Mouse (Mus musculus): ENCODE results near the gene Xrcc5.

The Xrcc5 gene

DNA sequence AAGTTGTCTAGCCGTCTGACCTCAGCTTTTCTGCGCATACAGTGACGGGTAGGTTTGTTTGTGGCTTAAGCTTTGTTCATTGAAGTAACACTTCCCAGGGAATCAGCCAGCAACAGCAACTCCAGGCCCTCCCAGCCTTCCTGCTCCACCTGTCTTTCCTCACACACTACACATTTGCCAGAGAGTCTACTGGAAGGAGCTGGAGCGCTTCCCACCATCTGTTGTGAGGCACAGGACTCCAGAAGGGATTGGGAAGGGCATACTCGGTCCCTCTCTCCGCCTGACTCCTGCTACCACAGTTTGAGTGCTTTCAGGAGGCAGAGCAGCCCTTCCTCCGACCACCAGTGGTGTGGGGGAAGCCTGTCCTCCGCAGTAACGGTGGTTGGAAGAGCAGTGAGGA, 93.4 kb downstream of the Xrcc5 start:
- DNase-seq = no peak

DNA sequence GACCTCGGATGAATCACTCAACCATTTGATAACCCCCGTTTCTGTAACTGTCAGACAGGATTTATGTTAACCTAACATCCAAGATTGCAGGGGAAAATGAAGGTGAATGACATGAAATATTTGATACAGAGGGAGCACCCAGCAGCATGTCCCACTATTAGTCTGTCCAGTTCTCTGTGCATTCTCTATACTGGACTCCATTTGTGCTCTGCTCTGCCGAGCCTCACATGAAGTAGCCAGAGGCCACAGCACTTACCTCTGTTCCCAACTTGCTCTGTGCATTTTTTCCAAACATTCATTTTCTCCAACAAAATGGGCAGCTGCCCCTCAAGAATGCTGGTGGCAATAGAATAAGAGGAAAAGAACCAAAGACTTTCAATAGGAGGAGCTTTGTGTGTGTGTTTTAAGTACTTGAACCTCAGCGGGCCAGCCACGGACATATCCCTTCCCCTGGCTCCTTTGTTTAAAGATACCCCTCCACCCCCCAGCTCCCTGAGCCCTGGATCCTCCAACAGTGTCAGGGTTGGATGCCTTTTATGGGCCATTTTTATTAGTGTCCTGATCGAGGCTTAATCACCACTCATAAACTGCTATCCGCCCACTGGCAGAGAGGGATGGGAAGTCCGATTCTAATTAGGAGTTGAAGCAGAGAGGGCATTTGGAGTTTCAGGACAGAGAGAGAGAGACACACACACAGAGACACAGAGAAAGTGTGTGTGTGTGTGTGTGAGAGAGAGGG, 94.3 kb downstream of the Xrcc5 start:
- DNase-seq = peak in 1 of 2 experiments; percentile 31

DNA sequence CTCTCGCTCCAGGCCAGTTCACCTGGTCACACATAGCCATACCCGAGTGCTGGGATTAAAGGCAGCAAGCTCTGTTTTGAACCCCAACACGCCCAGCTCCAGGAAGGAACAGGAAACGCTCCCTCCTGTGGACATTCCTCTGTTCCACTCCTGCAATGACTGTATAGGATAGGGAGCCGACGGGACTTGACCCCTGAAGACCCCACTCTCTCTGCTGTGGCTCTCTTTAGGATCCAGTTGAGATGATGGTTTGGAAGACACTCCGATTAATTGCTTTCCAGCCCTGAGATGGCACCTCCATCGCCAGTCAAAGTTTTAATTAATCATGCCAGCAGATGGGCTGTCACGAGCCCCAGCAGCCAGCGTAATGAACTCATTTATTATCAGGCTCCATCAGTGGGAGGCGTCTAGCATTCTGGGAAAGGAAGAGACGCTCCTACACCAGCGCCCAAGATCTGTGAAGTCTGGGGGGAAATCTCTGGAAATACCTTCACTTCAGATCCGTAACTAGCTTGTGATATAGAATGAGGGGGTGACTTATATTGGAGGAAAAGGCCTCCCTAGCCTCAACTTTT, 99.4 kb downstream of the Xrcc5 start:
- DNase-seq = no peak

DNA sequence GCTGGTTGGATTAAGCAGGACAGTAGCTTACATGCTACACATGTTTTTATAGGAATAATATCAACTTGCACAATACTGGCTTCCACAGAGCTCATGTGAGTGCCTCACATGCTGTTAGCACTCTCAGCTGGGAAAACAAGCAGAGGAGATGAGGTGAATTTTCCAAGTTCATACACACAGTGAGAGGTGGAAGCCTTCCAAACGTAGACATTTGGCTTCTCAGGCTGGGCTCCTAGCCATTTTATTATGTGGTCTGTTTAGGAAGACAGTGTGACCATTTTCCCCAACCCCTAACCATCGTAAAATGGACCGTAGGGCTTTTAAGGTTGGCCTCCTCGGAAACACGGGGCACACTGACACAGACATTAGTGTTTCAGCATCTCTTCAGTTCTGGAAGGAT, 102.7 kb downstream of the Xrcc5 start:
- no peak for DNase-seq

DNA sequence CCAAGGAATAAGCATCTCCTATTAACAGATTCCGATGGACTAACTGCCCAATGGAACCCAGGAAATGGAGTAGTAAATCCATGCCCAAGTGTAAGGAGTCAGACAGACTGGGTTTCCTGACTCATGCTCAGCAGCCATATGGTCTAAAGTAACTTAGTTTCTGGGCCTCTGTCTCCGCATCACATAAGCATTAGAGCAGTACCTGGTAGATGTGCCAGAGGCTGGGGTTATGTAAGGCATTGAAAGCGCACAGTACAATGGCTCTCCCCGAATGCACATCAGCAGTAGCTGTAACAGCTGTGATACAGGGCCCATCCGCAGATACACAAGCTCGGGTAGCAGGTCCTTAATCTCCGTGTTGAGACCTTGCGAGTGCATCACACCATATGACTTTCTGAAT, 103.9 kb downstream of the Xrcc5 start:
- no peak for DNase-seq

DNA sequence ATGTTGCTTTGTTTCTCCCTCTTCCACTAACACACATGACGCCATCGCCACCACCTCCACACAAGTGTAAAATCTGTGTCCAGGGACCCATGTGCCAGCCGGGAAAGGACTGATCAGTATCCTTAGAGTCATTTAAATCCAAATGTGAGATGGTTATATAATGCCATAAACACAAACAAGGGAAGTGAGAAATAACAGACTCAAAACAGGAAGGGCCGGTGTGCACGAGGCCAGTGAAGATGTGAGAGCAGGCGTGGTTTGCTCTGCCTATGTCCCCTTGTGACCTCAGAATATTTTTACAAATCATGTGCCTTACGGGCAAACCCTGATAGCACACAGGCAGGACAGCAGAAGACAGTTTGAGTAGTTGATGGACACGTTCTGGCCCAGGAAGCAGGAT, 106.0 kb downstream of the Xrcc5 start:
- no peak for DNase-seq

DNA sequence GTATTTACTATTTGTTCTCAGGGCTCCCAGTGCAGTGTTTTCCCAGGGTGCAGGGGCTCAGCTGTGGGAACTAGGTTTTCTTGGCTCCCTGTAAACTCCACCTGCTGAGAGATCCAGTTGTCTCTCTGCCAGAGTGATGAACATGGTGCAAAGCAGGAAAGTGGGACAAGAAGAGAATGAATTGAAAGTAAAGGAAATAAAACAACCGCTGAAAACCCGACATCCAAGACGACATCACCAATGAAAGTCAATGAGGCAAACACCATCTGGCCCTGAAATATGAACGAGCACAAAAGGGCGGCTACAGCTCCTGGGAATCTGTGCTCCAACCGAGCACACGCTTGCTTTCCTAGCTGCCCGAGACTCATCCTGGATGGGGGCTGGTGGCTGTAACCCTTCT, 106.9 kb downstream of the Xrcc5 start:
- DNase-seq = no peak

DNA sequence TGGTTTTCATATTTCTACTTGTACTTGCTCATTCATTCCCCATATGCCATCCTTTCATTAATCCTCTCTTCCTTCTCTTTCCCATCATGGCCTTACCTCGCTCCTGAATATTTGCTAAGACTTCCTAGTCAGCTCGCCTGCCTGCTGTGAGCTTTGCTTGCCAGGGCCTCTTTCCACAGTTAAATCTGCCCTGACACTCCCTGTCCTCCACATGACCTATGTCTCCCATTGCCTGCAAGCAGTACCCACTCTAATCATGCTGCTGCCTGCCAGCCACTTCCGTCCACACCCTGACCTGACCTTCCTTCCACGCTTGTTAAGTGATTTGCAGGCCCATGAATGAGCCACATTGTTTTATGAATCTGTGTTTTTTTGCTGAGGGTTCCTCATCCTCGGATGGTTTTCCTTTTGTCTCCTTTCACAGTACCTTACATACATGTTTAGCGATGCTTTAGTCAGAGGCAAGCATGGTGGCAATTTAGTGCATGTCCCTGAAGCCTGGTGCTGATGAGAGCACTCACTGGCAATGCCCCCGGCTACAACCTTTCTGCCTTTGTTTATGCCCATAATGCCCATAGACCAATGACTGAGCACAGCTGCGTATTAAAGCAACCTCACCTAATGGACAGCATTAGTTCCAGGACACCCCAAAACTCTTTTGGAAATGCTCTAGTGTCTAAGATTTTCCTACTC, 107.5 kb downstream of the Xrcc5 start:
- no peak for DNase-seq

DNA sequence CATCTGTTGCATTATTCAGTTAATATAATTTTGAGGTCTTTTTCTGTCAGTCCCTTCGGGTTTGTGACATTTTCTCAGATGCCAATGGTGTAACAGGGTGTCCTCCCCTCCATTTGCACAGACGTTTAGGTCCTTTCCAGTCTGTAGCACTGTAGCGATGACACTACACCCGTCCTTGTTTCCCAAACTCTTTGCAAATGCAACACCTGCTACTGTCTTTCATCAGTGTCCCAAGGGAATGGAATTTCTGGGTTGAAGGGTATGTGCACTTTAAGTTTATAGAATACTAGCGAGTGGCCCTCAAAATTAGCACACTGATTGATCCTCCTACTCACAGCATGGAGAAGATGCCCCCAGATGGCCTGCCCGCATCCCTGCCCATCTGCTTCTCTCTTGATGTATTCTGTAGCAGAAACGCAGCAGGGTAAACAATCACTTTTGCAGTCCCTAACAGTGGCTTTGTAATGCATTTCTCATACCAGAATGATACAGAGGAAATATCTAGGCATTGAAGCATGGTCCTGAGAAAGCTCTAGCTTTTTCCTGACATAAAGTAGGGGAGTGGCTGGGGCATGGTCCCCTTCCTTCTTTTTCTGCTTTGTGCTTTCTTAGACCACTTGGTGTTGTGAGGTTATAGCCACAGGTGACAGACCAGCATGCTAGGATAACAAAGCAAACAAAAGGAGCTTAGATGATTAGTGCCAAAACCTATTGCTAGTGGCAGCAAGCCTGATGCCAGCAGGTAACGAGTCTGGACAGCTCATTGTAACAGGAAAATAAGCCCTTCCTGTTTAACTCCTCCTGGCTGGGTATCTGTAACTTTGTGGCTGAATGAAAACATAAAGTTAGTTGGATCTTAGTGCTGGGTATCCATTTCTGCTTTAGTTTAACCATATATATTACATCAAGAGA, 111.8 kb downstream of the Xrcc5 start:
- no peak for DNase-seq

DNA sequence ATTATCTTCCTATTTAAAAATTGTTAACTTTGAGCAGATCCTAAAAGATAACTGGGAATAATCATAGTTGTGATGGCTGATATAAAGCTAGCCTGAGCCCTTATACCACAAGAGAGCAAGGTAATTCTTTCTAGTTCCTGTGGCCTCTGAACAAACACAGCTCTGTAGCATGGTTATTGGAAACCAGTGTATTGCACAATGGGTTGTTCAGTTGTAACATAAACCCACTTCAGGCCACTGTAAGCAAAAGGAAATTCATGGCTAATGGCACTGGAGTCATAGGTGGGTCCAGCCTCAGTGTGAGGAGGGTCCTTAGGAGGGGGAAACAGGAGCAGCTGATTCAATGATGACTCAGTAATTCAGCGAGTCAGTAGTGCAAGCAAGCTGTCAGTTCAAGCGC, 113.0 kb downstream of the Xrcc5 start:
- no peak for DNase-seq

DNA sequence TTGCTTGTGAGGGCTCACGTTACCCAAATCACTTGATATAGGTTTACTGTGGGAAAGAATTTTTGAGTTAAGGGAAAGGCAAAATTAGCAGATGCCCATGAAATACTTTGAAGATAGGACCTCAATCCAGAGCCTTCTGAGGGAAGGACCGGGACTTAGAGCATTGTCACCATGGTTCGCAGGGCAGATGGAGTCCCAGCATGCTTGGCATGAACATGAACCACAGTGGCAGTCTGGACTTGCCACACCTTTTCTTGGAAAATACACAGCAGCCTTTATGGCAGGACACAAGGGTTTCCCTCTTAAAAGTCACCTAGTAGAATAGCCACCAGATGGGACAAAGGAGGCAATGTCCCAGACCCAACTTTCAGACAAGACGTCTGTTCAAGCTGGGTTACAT, 114.9 kb downstream of the Xrcc5 start:
- no peak for DNase-seq

DNA sequence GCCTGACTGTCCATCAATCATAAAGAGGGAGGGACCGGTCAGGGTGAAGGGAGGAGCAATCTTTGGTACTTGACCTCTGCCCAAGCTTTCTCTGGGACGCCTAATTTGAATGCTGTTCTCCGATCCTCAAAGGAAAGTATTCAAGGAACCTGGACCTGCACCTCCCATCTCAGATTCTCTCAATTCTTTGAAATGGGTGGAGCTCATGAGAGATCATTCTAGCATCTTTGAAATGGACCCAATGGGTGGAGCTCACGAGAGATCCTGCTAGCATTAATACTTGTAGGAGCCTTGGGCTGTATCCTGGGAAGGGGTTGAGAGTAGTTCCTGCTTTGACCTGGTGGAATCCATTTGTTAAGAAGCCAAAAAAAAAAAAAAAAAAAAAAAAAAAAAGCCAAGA, 119.2 kb downstream of the Xrcc5 start:
- no peak for DNase-seq

DNA sequence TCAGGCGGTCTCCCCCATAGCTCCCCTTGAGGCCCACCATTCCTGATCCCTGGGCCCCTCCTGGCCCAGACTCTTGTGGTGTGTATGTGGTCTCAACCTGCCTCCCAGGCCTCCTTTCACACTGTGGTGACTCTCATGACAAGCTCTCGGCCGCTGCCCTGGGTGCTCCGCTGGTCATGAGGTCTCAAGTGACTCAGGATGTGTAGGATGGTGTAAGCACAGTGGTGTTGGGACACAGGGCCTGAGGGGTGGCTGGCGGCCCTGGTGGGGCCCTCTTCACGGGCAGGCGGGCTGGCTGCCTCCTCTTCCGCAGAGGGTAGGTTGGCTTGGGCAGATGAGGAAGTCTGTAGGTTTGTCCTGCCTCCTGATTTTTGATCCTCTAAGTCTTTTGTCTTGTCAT, 121.3 kb downstream of the Xrcc5 start:
- DNase-seq = peak in 1 of 2 experiments; percentile 9

DNA sequence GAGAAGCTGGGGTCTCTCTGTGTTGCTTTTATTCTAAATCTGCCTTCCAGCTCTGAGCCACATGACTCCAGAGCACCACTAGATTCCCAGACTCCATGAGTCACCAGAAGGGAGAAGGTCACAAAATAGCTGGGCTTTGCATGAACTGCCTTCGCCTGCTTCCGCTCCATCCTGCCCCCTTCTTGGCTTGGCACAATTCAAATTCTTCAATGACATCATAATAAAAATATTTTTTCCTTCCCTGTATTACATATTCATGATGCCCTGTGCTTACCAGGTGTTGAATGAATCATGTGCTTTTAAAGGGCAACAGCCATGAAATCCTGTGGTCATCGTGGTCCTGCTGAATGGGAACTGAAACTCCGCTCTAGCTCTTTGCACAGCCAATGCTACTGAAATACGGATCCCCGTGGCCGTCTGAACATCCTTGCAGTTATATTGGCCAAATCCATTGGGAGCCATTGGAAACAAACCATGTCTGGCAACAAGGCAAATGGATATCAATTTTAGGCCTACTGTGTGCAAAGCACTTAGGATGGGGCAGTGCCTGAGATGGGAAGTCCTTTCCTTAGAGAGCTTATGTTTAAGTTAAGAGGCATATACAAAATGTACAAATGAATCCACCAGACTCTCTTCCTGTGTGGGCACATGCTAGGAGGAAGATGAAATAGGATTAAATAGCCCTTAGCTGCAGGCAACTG, 122.0 kb downstream of the Xrcc5 start:
- DNase-seq = no peak

DNA sequence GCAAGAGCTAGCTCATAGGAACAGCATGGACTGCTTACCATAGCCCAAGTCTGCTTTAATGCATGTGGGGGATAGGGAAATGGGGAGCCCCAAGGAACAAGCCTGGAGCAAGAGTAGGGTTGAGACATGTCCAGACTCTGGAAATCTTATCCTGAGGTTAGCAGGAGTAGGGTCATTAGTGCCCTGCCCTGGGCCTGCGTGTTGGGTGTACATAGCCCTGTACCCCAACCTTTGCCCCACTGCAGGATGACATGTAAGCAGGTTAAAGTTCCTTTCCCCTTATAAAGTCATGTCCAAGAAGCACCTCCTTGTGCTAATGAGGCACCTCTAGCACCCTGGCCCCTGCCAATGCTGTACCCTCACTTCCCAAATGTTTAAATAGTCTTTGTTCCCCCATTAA, 125.4 kb downstream of the Xrcc5 start:
- DNase-seq = no peak

DNA sequence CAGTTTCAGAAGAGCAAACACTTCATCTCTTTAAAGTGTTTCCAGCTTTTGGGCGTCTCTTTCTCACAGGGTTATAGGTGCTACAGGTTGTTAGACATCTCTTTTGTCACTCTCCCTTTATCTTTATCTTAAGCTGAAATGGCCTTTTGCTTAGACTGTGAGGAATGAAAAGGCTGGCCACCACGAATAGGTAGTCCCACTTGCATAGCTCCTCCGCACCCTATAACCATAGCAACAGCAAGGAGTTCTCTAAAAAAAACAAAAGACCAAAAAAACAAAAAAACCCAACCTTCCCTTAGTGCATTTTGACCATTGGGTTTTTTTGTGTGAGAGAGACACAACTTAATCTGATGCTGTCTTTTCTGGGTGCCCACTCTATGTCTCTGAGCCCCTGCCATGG, 127.3 kb downstream of the Xrcc5 start:
- DNase-seq = no peak

DNA sequence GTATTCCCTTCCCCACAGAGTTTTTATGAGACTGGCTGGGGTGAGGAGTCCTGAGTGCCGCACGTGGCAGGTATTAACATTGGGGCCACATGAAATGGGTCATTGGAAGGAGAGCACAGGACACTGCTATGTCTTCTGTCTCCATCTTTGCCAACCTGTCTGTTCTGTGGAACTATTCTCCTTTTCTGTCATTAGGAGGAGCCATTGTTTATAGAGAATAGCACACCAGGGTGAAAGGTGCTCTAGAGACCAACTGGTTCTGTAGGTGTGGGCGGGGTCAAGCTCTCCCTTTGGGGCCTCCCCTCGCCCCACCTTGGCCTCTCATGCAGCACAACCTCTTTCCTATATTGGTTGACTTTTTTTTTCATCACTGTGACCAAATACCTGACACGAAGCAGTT, 129.7 kb downstream of the Xrcc5 start:
- no peak for DNase-seq

DNA sequence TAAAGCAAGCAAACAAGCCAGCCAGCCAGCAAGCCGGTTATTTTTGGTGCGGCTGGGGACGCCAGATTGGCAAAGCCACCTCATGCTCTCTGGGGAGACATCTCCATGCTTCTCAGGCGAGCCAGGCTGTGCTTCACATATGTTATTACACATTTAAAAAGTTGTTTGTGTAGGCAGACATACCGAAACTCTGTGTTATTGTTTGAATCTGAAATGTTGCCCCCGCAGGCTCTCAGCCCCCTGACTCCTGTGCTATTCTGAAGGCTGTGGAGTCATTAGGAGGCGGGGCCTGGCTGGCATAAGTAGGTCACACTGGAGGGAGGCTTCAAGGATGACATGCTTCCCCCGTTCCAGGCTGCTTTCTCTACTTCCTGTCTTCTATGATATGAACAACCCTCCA, 131.9 kb downstream of the Xrcc5 start:
- DNase-seq = peak in 1 of 2 experiments; percentile 9

DNA sequence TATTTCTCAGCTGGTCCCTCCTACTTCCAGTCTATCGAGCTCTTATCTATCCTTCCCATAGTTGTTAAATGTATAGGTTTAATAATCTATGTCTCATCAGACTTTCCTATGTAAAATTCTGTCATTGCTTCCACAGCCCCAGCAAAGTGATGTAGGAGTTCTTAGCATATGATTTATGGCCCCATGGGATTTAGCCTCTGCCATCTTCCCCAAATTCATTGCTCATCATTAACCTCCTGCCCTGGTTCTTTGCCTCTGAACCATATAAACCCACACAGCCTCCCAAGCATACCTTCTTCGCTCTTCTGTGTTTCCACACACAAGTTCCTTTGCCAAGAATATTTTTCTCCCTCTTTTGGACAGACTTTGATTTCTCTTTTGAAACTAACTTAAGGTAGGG, 135.5 kb downstream of the Xrcc5 start:
- no peak for DNase-seq

Measured in kidney, postnatal 4 days (tissue).